Mouse (Mus musculus): ENCODE results near the gene Dmc1.

Gene Dmc1

GRCm38 (mm10) chr15:79559649-79560048 is 45.3 kb downstream of the Dmc1 start:
- no peak for DNase-seq

GRCm38 (mm10) chr15:79552566-79552965 is 52.3 kb downstream of the Dmc1 start:
- no peak for DNase-seq

- no peak for DNase-seq
Observed at GRCm38 (mm10) chr15:79548226-79548625, 56.7 kb downstream of the Dmc1 start.

- no peak for DNase-seq
Observed at GRCm38 (mm10) chr15:79547289-79547820, 57.6 kb downstream of the Dmc1 start.

- peak; percentile 98 for DNase-seq
Observed at GRCm38 (mm10) chr15:79546410-79547288, 58.3 kb downstream of the Dmc1 start, which contains the start of gene Ddx17. Gene Ddx17, minus strand, starts transcription at chr15:79546741.

GRCm38 (mm10) chr15:79545921-79546399 is 58.9 kb downstream of the Dmc1 start:
- DNase-seq: peak; percentile 75

GRCm38 (mm10) chr15:79545496-79545895 is 59.4 kb downstream of the Dmc1 start:
- no peak for DNase-seq

GRCm38 (mm10) chr15:79543968-79544367 is 60.9 kb downstream of the Dmc1 start:
- DNase-seq: peak; percentile 32

GRCm38 (mm10) chr15:79533796-79534195 is 71.1 kb downstream of the Dmc1 start:
- no peak for DNase-seq

GRCm38 (mm10) chr15:79529935-79530334 is 75.0 kb downstream of the Dmc1 start:
- no peak for DNase-seq

GRCm38 (mm10) chr15:79527991-79528639 is 76.8 kb downstream of the Dmc1 start:
- peak; percentile 31 for DNase-seq

- DNase-seq: no peak
Observed at GRCm38 (mm10) chr15:79527192-79527591, 77.7 kb downstream of the Dmc1 start.

- DNase-seq: no peak
Observed at GRCm38 (mm10) chr15:79525979-79526768, 78.7 kb downstream of the Dmc1 start.

- DNase-seq: no peak
Observed at GRCm38 (mm10) chr15:79525564-79525963, 79.3 kb downstream of the Dmc1 start.

- no peak for DNase-seq
Observed at GRCm38 (mm10) chr15:79519400-79520220, 85.3 kb downstream of the Dmc1 start.

GRCm38 (mm10) chr15:79518571-79518970 is 86.3 kb downstream of the Dmc1 start:
- no peak for DNase-seq

- no peak for DNase-seq
Observed at GRCm38 (mm10) chr15:79517710-79518109, 87.2 kb downstream of the Dmc1 start.

- peak; percentile 83 for DNase-seq
Observed at GRCm38 (mm10) chr15:79516171-79517096, 88.5 kb downstream of the Dmc1 start, which contains the start of gene Kdelr3. Gene Kdelr3, plus strand, starts transcription at chr15:79516411.

- DNase-seq: no peak
Observed at GRCm38 (mm10) chr15:79513940-79514339, 91.0 kb downstream of the Dmc1 start.

GRCm38 (mm10) chr15:79511553-79512320 is 93.2 kb downstream of the Dmc1 start:
- DNase-seq: peak; percentile 84

All from lung, postnatal 36 days (tissue).